ENCODE assay signal across 27 mouse cellular contexts in genomic region chr17:62330226-62330625, GRCm38 (mm10).
DNase-seq lines count a peak whose midpoint lies in the region; ATAC-seq and TF ChIP-seq lines count a peak whose summit lies in the region.
"Had no signal": no experiment of that assay in that cellular context is flagged by ENCODE, and none has a peak within 500 bp of the region (broad histone marks: within the 10 kb centered on the region; RNA-seq: fewer than 3 reads in every experiment).

No protein-coding gene starts in this region.

- no peak overlapping the region for H3K9ac ChIP-seq in embryonic facial prominence, embryonic 14.5 days (ENCODE audit: low read depth, low read length)
- H3K9ac ChIP-seq: embryonic facial prominence, embryonic 13.5 days; forebrain, embryonic 15.5 days; heart, embryonic 13.5 days; hindbrain, embryonic 13.5 days; intestine, embryonic 15.5 days had no signal

- 62% methylated on average over 4 of the region's 4 CpGs for WGBS in embryonic facial prominence, embryonic 14.5 days
- 90% methylated on average over 4 of the region's 4 CpGs for WGBS in embryonic facial prominence, embryonic 10.5 days

- H3K27me3 ChIP-seq in embryonic facial prominence, embryonic 14.5 days (replicated peaks; ENCODE audit: control insufficient read depth, insufficient read depth, low read length), result no peaks in the 10 kb centered on the region
- H3K27me3 ChIP-seq in embryonic facial prominence, embryonic 10.5 days (replicated peaks; ENCODE audit: low read depth, poor library complexity, severe bottlenecking), result no peaks in the 10 kb centered on the region
- H3K27me3 ChIP-seq: embryonic facial prominence, embryonic 13.5 days; forebrain, embryonic 15.5 days; heart, embryonic 13.5 days; hindbrain, embryonic 13.5 days; intestine, embryonic 15.5 days had no signal

- no peak for ATAC-seq in embryonic facial prominence, embryonic 14.5 days (ENCODE audit: low read depth)
- ATAC-seq: activated CD4-positive, CD25-positive, alpha-beta regulatory T cell, adult 4 months; forebrain, embryonic 15.5 days; hindbrain, embryonic 16.5 days; intestine, embryonic 15.5 days had no signal

- intact Hi-C loops in left cerebral cortex, adult 2 months (cut with DNase I), result no loop called here

- H3K4me2 ChIP-seq in embryonic facial prominence, embryonic 14.5 days (ENCODE audit: low read depth, low read length), result no peak overlapping the region
- H3K4me2 ChIP-seq: embryonic facial prominence, embryonic 13.5 days; forebrain, embryonic 15.5 days; heart, embryonic 13.5 days; hindbrain, embryonic 13.5 days; intestine, embryonic 15.5 days had no signal

- H3K27ac ChIP-seq in embryonic facial prominence, embryonic 14.5 days (replicated peaks; ENCODE audit: low read depth, low read length), result no peak overlapping the region
- no peak overlapping the region for H3K27ac ChIP-seq in embryonic facial prominence, embryonic 10.5 days (replicated peaks)
- H3K27ac ChIP-seq in left cerebral cortex, adult 2 months, result no peak overlapping the region
- H3K27ac ChIP-seq: embryonic facial prominence, embryonic 13.5 days; forebrain, embryonic 10.5 days; forebrain, embryonic 15.5 days; heart, adult 2 months; heart, embryonic 10.5 days; heart, embryonic 13.5 days; hindbrain, embryonic 13.5 days; intestine, embryonic 15.5 days had no signal

- H3K4me1 ChIP-seq in embryonic facial prominence, embryonic 14.5 days (ENCODE audit: control insufficient read depth, insufficient read depth, low read length), result no peaks in the 10 kb centered on the region
- no peaks in the 10 kb centered on the region for H3K4me1 ChIP-seq in embryonic facial prominence, embryonic 10.5 days
- H3K4me1 ChIP-seq: embryonic facial prominence, embryonic 13.5 days; forebrain, embryonic 10.5 days; forebrain, embryonic 15.5 days; heart, embryonic 10.5 days; heart, embryonic 13.5 days; hindbrain, embryonic 13.5 days; intestine, embryonic 15.5 days had no signal

- H3K4me3 ChIP-seq in embryonic facial prominence, embryonic 14.5 days (ENCODE audit: low read depth, low read length), result no peak overlapping the region
- no peak overlapping the region for H3K4me3 ChIP-seq in embryonic facial prominence, embryonic 10.5 days
- no peak overlapping the region for H3K4me3 ChIP-seq in left cerebral cortex, adult 2 months
- H3K4me3 ChIP-seq: embryonic facial prominence, embryonic 13.5 days; forebrain, embryonic 10.5 days; forebrain, embryonic 15.5 days; heart, adult 2 months; heart, embryonic 10.5 days; heart, embryonic 13.5 days; hindbrain, embryonic 13.5 days; intestine, embryonic 15.5 days had no signal

- no peak for TF ChIP-seq CTCF in left cerebral cortex, adult 2 months (IDR thresholded peaks at IDR 0.05)

- 0 out of 2 replicates have a peak, but pooled peaks cover 4% of the 10 kb centered on the region for H3K9me3 ChIP-seq in embryonic facial prominence, embryonic 14.5 days (ENCODE audit: control insufficient read depth, low read length)
- no peaks in the 10 kb centered on the region for H3K9me3 ChIP-seq in embryonic facial prominence, embryonic 10.5 days
- H3K9me3 ChIP-seq: embryonic facial prominence, embryonic 13.5 days; forebrain, embryonic 10.5 days; forebrain, embryonic 15.5 days; heart, embryonic 10.5 days; hindbrain, embryonic 13.5 days; intestine, embryonic 15.5 days had no signal

- no peaks in the 10 kb centered on the region for H3K36me3 ChIP-seq in embryonic facial prominence, embryonic 14.5 days (ENCODE audit: control insufficient read depth, insufficient read depth, low read length)
- H3K36me3 ChIP-seq in embryonic facial prominence, embryonic 10.5 days (replicated peaks), result no peaks in the 10 kb centered on the region
- H3K36me3 ChIP-seq: embryonic facial prominence, embryonic 13.5 days; forebrain, embryonic 10.5 days; forebrain, embryonic 15.5 days; heart, embryonic 10.5 days; heart, embryonic 13.5 days; hindbrain, embryonic 13.5 days; intestine, embryonic 15.5 days had no signal

- DNase-seq in embryonic facial prominence, embryonic 14.5 days (ENCODE audit: low spot score), result peak; percentile 14
- DNase-seq in embryonic facial prominence, embryonic 10.5 days (ENCODE audit: low spot score), result no peak
- DNase-seq in frontal cortex, adult 2 months (ENCODE audit: extremely low spot score in 1 of 2, low spot score in 1 of 2), result peak; percentile 18 to 60
- no peak for DNase-seq in frontal cortex, postnatal 25 days (ENCODE audit: low spot score in 2 of 2)
- peak; percentile 3 to 27 for DNase-seq in left cerebral cortex, adult 18-20 months (ENCODE audit: low spot score in 2 of 2)
- DNase-seq in left cerebral cortex, adult 2 months (ENCODE audit: extremely low spot score in 1 of 2, low spot score in 2 of 2), result no peak
- peak; percentile 81 for DNase-seq in telencephalon, adult 2 months (ENCODE audit: low read depth, low spot score)
- DNase-seq in thymus, postnatal 14 days, result no peak
- DNase-seq: adrenal gland, adult 8-10 months; adrenal gland, postnatal 25 days; cerebellum, adult 11 months; cerebellum, adult 2 months; cerebellum, adult 9-11 months; cerebellum, postnatal 25 days; gastrocnemius, postnatal 10 days; gastrocnemius, postnatal 36 days; heart, adult 2 months; heart, postnatal 14 days had no signal

Comparison
In these comparisons a context has a peak if more than half of its experiments do, and no peak if none do; other contexts are left out.
1. DNase-seq: peak in embryonic facial prominence, embryonic 14.5 days (single experiment), frontal cortex, adult 2 months (2 of 2), left cerebral cortex, adult 18-20 months (2 of 2) and telencephalon, adult 2 months (single experiment); none in embryonic facial prominence, embryonic 10.5 days (single experiment), frontal cortex, postnatal 25 days (0 of 2), left cerebral cortex, adult 2 months (0 of 2) and thymus, postnatal 14 days (single experiment).